Mouse (Mus musculus): ENCODE results near the gene Acadm. TPM values are rescaled to one million over a fixed set of nuclear protein-coding genes. Genes with fewer than 3 reads are reported as not detected.

Gene Acadm
- 59.8 TPM for polyA plus RNA-seq (2017; shearing (Covaris generic))

DNA sequence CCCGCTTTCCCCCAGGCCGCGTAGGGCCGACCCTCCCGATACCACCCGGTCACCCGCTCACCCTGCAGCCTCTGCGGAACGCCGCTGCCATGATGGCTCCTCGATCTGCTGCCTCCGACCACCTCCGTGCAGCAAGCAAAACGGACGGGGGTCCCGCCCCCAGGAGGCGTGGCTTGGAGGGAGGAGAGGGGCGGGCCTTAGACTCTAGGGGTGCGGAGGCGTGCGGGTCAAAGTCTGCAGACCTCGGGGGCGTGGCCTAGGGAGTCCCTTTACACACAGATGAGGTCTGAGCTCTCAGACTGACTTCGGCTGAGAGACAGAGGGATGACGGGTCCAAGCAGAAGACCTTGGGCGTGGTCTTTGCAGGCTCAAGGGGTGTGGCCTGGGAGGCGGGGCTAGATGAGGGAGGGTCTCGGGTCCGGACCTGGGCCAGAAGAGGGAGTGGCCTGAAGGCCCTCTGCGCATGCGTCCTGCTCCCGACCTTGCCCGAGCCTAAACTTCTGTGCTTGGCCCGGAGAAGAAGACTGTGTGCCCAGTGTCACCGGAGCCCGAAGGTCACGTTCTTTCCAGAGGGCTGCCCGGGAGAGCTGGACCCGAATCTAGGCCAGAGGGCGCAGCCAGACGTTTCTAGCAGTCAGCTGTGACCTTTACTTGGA lies at the start of gene Acadm:
Acadm (minus strand) TSS at position 298 of the 656 bp plus-strand sequence.

GRCm38 (mm10) chr3:153973171-153973948 lies 28.9 kb upstream of the Acadm start, which contains the start of gene Slc44a5:
TSS of gene Slc44a5 (plus strand) at chr3:153973436.

GRCm38 (mm10) chr3:153912546-153913509 lies 31.6 kb downstream of the Acadm start, which contains the start of gene Rabggtb:
TSS of gene Rabggtb (minus strand) at chr3:153913009.

GRCm38 (mm10) chr3:153906136-153906871 lies 38.1 kb downstream of the Acadm start, which contains the start of gene Msh4:
TSS of gene Msh4 (minus strand) at chr3:153906138.

Other genes with a start within 250 kb of the Acadm start
- gene St6galnac3, start 219.5 kb downstream of the Acadm start, polyA plus RNA-seq (2017; shearing (Covaris generic)), result 60.2 TPM
- 0.18 TPM for gene Asb17, start 100.4 kb downstream of the Acadm start, polyA plus RNA-seq (2017; shearing (Covaris generic))
- not detected for gene Msh4, start 38.5 kb downstream of the Acadm start, polyA plus RNA-seq (2017; shearing (Covaris generic))
- 35.0 TPM for gene Rabggtb, start 31.6 kb downstream of the Acadm start, polyA plus RNA-seq (2017; shearing (Covaris generic))
- not detected for gene Slc44a5, start 28.8 kb upstream of the Acadm start, polyA plus RNA-seq (2017; shearing (Covaris generic))

Measured in inflammation-experienced regulatory T-cells, adult 16 weeks (primary cell).